Mouse (Mus musculus) adrenal gland, postnatal 4 days (tissue): ENCODE measurements around the gene Igf1. TPM values are rescaled to one million over a fixed set of nuclear protein-coding genes. Genes with fewer than 3 reads are reported as not detected.

Source experiments
- DNase-seq, 2 experiments: peaks; one replicate each; pipeline ENCODE4 v3.0.0; 2021 to 2022; ENCODE audit warnings: low spot score in 2 of 2, mixed read lengths in 2 of 2
- total RNA-seq, 2 experiments: library from RNA; stranded (reverse); gene quantifications; 2 replicates each; pipeline ENCODE4 v1.2.3; 2021

Gene Igf1
- total RNA-seq, 2 experiments from 2014 or later = 46.1 to 62.4 TPM

- DNase-seq = peak in 1 of 2 experiments; percentile 8
Measured at GRCm38 (mm10) chr10:87860181-87861103, 2.4 kb downstream of the Igf1 start.

- DNase-seq = no peak
Measured at GRCm38 (mm10) chr10:87861104-87861455, 3.0 kb downstream of the Igf1 start.

- no peak for DNase-seq
Measured at GRCm38 (mm10) chr10:87862899-87863298, 4.8 kb downstream of the Igf1 start.

GRCm38 (mm10) chr10:87863326-87863725, 5.3 kb downstream of the Igf1 start:
- no peak for DNase-seq

- DNase-seq = no peak
Measured at GRCm38 (mm10) chr10:87865712-87866111, 7.6 kb downstream of the Igf1 start.

- DNase-seq = no peak
Measured at GRCm38 (mm10) chr10:87866448-87866847, 8.4 kb downstream of the Igf1 start.

GRCm38 (mm10) chr10:87867217-87867616, 9.2 kb downstream of the Igf1 start:
- no peak for DNase-seq

GRCm38 (mm10) chr10:87867631-87868030, 9.6 kb downstream of the Igf1 start:
- no peak for DNase-seq

GRCm38 (mm10) chr10:87868349-87869053, 10.4 kb downstream of the Igf1 start:
- no peak for DNase-seq

- DNase-seq = no peak
Measured at GRCm38 (mm10) chr10:87869151-87869550, 11.1 kb downstream of the Igf1 start.

- no peak for DNase-seq
Measured at GRCm38 (mm10) chr10:87869691-87870090, 11.6 kb downstream of the Igf1 start.

- no peak for DNase-seq
Measured at GRCm38 (mm10) chr10:87871863-87872647, 14.0 kb downstream of the Igf1 start.

- no peak for DNase-seq
Measured at GRCm38 (mm10) chr10:87872854-87873253, 14.8 kb downstream of the Igf1 start.

- no peak for DNase-seq
Measured at GRCm38 (mm10) chr10:87873516-87873915, 15.5 kb downstream of the Igf1 start.

- no peak for DNase-seq
Measured at GRCm38 (mm10) chr10:87880071-87880785, 22.2 kb downstream of the Igf1 start.

- no peak for DNase-seq
Measured at GRCm38 (mm10) chr10:87885326-87886040, 27.4 kb downstream of the Igf1 start.

GRCm38 (mm10) chr10:87889850-87890249, 31.8 kb downstream of the Igf1 start:
- no peak for DNase-seq

GRCm38 (mm10) chr10:87892256-87892655, 34.2 kb downstream of the Igf1 start:
- DNase-seq = no peak

GRCm38 (mm10) chr10:87893272-87893671, 35.2 kb downstream of the Igf1 start:
- DNase-seq = no peak

GRCm38 (mm10) chr10:87894461-87895120, 36.5 kb downstream of the Igf1 start:
- DNase-seq = no peak
